Mouse (Mus musculus) hindlimb bud, embryonic 11.5 days (tissue): ENCODE measurements around the gene Rab37.

Experiments used
- DNase-seq: peaks from one replicate; pipeline ENCODE4 v3.0.0-alpha.2; 2012; ENCODE audit warnings: low read depth, low spot score; ENCODE audit errors: extremely low spot score

The Rab37 gene

DNA sequence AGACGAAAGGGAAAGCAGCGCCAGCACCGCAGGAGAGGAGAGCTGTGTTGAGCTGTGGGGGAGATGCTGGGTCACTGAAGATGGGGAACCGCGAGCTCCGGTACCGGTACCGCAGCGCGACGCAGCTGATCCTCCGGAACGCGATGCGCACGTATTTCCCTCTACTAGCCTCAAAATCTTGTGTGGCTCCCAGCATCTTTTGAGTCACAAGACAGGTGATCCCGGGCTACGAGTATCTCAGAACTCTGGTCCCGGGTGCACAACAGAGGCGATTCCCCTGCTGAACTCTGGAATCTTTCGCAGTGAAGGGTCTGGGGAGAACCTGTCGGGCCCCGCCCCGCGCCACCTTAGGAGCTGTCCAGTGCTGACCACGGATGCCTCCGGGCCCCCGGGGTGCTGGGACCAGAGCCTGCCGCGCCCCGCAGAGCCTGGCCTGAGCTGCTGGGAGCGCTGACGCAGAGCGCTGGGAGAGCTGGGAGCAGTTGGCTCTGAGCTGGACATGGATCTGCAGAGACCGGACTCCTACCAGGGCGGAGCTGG, at the start of gene Rab37:
Gene Rab37, plus strand, starts transcription at position 70 of the 540 bp plus-strand sequence.
- no peak for DNase-seq

DNA sequence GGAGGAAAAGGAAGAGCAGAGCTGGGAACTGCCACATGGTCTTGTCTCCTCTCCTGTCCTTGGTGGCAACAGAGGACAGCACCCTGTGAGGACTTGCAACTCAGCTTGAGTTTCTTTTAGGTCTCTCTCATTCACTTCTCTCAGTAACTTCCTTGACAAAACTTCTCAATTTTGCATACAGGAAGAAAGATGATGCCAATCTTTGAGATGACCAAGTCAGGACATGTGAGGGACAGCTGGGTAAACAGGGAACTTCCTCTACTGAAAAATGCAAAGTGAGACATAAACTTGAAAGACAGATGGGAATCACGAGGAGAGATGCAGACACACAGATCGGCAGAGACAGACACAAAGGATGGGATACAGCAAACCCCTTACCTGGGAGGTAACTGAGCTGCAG, 43.0 kb upstream of the Rab37 start, which contains the start of gene Cd300ld3:
Gene Cd300ld3, minus strand, starts transcription at position 151 of the 400 bp plus-strand sequence.
- no peak for DNase-seq

DNA sequence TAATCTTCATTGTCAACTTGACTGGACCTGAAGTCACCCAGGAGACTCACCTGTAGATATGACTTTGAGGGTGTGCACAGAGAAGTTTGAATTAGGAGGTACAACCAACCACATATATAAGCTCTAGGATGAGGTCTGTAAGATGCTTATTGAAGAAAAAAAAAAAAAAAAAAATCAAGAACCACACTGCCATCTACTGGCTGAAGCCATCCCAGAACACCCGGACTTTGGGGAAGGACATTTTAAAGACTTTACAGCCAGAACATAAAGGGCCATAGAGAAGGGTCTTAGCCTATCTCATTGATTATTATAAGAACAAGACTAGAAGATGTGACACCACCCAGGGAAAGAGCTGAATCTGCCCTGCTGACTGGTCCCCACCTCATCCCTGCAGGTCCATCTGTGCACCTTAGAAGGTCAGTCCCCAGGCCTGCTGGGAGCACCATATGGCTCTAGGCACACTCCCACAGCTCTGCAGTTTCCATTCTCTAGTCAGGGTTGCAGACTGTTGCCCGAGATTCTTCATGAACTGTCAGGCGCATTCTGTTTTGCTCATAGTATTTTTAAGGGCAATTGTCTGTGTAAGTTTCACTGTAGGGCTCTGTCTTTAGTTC, 41.8 kb upstream of the Rab37 start:
- DNase-seq = no peak

DNA sequence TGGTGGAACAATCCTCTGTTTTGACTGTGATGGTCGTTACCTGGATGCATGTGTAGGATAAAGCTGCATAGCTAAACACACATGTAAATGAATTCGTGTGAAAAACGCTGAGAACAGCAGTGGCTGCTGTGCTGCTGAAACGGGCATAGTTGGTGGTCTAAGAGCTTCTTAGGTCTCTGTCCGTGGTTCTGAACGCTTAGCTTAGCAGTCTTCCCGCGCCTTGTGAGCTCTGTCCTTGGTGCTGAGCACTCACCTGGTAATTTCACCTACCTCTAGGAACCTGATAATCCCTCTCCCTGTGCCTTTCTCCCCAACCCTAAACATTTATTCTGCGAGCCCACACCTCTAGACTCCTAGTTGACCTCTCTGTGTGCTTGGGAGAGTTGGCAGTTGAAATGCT, 39.0 kb upstream of the Rab37 start:
- DNase-seq = peak; percentile 53

DNA sequence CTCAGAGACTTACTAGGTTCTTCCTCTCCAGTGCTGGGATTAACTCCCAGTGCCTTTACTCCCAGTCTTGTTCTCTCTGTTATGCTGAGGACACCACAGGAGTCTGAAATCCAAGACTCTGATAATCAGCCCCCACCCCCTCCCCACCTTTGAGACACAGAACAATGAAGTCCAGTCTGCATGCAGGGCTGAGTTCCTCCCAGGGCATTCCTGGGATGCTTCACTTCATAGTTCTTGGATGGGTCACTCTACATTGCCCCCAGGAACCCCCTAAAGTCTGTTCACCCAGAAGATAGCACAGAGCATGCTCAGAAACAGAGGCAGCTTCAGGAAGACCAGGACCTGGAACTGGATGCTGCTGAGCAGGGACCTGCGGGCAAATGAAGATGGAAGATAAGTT, 38.2 kb upstream of the Rab37 start:
- DNase-seq = no peak

DNA sequence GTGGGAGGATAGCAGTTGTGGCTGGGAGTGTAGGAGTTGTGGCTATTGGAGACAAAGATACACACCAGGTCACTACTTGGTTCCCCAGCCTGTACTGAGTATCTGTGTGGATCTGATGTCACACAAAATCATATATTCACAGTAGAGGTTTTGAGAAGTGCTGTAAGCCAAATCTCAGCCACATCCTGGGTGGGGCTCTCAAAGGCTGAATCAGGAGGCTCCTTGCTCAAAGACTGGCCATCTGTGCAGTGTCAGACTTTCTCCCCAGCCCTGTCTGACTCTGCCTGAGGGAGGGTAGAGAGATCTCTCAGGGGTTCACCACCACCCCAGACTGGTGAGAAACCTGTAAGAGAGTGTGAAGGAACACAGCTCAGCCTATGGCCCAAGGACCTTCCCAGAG, 36.7 kb upstream of the Rab37 start:
- no peak for DNase-seq

DNA sequence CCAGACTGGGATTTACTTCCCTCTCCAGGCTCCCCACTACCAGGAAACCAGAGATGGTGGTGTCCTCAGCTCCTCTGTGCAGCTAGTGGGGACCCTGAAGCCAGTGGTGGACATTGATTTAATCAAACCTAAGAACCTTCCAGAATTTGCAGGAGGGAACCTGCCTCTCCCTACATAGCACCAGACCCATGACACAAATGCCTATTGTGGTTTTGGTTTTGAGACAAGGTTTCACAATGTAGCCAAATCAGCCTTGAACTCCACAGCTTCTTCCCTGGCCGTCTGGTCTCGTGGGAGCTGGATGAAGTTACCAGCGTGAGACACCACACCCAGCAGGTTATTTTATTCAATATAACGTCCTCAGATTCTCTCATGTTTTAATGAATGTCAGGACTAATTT, 32.5 kb upstream of the Rab37 start:
- DNase-seq = no peak

DNA sequence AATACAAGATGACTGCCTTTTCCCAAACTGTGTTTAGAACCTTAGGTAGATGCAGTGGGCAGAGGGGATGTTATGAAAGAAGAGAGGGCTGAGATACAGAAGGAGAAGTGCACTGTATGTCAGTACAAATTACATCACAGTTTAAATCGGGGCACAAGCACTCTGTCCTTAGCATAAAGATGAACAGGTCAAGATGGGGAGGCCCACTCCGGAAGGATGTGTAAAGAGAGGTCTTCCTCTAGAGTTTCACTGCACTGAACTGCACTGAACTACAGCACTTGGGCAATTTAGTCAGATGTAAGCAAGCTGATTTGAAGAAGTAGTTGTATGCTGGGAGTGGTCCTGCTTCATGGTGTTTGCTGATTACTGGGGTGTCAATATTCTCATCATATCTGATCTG, 31.4 kb upstream of the Rab37 start:
- no peak for DNase-seq

DNA sequence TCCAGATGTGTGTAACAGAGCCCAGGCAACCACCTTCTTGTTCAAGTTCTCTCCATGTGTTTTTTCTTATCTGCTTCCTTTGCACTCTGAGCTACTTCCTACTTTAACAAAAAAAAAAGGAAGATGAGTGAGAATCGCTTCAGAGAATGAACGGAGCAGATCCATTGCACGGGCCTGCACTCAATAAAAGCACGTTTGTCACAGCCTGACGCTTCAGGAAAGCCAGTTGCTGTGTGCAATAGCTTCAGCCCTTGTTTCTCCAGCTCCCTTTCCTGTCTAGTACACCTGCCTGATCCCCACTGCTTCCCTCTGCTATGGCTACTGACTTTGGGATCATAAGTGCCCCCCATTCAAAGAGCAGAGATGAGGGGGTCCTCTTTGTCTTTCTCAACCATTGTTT, 29.2 kb upstream of the Rab37 start, which contains the start of gene Cd300e:
Gene Cd300e, minus strand, starts transcription at position 101 of the 400 bp plus-strand sequence.
- DNase-seq = no peak

DNA sequence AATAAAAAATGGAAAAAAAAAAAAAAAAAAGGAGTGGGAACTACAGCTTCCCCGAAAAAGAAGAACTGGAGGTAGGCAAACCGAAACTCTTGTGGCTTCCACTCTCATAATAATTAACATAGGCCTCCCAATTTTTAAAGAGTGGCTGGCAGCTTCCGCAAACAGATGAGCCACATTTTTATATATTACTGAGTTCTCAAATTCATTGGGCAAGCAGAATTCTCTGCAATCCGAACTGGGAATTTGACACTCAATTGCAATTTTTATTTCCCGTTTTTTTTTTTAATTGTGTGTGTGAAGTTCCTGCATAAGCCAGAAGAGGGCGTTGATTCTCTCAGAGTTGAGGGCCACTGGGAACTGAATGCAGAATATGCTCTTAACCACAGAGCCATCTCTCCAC, 24.5 kb upstream of the Rab37 start:
- DNase-seq = no peak

DNA sequence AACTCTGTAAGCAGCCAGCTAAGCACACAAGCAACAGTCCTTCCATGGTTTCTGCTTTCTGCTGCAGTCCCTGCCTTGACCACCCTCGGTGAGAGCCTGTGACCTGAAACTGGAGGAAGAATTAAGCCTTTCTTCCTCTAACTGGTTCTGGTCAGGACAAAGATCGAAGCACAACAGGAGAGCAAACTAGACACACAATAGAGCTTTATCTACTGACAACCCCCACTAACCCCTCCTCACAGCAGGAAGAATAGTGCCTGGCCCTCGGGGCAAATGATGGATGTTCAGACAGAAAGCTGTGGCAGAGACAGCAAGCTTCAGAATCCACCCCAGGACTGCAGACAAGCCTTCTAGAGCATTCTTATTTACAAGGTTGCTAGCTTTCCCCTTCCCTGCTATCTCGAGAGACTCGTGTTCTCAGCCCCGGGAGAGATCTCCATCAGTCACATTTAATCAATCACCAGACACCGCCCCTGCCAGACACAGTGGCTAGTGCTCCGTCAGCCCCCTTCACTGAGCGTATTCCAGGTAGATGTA, 20.1 kb upstream of the Rab37 start:
- DNase-seq = no peak

DNA sequence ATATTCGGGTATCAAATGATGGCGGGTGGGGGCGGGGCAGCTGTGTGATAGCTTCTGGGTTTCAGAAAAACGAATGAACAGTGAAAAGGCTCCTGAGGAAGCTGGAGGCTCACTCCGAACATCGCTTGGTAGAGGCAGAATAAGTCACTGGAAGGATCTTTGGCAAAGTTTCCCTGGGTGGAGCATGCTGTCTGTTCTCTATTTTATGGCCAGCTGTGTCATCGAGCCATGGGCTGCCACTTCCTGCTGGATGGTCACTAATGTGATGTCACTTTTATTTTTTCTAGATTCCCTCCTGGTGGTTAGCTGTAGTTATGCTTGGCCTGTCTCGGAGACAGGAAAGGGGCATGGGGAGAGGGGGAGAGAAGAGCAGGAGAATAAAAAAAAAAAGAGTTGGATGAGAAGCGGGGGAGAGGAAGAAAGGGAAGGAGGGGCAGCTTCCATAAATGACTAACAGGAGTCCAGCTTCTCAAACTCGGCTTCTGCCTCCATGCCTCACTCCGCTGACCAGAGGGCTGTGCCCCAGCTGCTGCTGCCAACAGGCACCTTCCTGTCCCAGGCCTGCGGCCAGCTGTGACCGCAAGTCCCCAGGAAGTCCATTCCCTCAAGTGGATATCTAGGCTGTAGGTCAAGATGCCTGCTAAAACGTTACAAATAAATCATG, 19.5 kb upstream of the Rab37 start:
- DNase-seq = no peak

DNA sequence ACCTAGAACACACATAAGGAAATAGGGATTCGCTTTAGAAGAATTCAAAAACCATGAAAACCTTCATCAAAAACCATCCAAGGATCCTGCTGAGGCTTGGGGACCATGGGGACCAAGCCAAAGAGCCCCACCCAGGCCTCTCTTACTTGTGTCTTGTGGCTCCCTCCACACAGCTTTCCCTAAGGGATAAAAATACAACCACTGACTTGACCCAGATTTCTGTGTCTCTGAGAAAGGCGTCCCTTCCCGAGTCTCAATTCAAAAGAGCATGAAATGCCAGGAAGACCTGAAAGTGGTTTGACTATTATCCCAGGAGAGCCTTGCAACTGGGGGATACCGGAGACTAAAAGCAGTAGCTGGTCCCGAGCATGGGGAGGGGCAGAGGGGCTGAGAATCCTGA, 18.2 kb upstream of the Rab37 start:
- DNase-seq = no peak

DNA sequence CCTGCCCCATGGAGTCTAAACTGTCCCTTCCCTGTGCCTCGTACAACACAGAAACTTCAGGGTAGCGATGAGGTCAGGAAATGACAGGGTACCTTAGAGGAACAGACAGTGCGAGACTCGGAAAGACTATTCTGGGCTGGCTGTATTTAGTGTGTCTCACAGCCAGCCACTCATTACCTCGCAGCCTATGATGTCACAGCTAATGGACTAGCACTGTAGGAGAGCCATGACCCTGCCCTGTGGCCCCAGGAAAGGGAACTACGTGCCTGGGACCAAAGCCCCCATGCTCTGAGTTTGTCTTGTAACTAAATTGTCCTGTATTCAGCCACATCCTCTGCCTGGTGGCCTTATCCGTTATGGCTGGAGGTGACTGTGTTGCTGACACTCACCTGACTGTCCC, 15.8 kb upstream of the Rab37 start:
- DNase-seq = no peak

DNA sequence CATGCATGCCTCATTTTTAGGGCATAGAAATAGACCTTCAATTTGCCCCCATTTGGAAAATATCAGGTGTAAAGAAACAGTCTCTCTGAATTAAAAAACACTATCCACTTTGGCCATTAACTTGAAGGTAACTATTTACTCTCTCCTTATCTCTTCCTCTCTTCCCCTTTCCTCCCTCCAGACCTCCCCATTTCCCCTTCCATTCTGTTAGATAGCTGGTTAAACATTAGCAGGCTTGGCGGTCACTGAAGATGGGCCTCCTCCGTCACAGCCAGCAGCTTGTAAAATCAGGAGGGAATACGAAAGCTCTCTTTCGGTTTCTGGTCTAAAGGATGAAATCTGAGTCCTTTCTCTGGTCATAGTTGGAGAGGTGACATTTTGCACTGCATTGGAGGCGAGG, 15.4 kb upstream of the Rab37 start:
- no peak for DNase-seq

DNA sequence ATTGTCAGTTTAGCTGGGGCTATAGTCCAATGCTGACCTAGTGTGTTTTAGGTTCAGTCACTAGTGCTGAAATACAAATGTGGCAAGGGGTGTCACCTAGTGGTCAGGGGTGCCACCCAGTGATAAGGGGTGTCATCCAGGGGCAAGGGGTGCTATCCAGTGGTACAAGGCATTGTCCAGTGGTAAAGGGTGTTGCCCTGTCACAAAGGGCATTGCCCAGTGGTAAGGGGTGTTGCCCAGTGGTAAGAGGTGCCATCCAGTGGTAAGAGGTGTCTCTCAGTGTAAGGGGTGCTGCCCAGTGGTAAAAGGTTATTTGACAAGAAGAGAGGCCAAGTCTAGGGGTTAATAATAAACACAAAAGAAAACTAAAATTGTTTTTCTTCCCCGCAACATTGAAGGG, 13.8 kb upstream of the Rab37 start:
- no peak for DNase-seq

DNA sequence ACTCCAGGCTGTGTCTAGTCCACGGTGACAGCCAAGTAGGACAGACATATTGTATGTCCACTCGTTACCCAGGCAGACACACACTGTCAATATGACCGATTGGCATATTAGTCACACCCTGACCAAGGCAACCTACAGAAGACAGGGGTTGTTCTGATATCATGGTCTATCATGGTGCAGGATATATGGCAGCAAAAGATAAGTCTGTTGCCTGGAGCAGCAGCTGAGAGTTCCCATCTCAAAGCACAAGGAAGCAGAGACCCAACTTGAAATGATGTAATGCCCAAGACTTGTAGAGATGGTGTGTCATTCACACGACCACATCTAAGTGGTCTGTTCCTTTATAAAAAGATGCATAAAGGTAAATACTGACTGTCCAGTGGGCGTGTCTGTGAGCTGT, 12.6 kb upstream of the Rab37 start:
- no peak for DNase-seq

DNA sequence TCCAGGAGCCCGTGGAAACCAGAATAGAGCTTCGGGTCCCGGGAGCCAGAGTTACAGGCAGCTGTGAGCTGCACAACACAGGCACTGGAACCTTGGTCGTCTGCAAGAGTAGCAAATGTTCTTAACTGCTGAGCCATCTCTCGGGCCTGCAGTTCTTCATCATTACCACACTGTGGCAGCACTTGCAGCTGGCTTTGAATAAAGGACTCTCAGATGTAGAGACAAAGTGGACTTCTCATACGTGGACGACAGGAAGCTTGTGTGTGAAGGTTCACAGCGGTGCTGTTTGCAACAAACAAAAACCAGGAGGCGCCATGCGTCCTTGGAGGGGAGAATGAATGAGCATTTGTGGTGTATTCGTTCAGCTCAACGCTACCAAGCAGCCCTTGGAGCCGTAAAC, 10.3 kb upstream of the Rab37 start:
- peak; percentile 46 for DNase-seq

DNA sequence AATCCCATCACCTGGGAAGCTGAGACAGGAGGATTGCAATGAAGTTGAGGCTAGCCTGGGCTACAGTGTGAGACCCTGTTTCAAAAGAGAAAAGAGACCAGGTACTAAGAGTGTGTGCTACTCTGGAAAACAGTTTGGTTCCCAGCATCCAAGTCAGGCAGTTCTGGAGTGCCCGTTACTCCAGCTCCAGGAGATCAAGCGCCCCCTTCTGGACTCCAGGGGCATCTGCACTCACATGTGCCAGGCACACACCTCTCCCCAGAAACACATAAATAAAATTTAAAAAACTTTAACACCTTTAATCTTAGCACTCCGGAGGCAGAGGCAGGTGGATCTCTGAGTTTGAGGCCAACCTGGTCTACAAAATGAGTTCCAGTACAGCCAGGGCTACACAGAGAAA, 9.9 kb upstream of the Rab37 start:
- no peak for DNase-seq

DNA sequence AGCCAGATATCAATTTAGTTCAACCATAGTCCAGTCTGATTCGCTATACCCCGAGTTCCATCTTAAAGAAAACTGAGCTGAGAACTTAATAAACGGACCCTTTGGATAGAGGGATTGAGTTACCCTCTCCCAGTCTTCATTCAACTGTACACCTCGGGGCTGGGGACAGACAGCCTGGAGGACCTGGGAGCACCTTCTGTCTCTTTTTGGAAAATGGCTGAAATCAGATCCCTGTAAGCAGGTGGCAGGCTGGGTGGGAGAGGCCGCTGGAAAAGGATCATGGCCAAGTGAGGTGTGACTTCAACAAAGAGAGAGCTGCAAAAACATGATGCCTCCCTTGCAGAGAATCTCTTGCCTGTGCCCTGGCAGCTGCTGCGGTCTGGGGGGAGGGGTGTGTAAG, 9.0 kb upstream of the Rab37 start:
- no peak for DNase-seq

DNA sequence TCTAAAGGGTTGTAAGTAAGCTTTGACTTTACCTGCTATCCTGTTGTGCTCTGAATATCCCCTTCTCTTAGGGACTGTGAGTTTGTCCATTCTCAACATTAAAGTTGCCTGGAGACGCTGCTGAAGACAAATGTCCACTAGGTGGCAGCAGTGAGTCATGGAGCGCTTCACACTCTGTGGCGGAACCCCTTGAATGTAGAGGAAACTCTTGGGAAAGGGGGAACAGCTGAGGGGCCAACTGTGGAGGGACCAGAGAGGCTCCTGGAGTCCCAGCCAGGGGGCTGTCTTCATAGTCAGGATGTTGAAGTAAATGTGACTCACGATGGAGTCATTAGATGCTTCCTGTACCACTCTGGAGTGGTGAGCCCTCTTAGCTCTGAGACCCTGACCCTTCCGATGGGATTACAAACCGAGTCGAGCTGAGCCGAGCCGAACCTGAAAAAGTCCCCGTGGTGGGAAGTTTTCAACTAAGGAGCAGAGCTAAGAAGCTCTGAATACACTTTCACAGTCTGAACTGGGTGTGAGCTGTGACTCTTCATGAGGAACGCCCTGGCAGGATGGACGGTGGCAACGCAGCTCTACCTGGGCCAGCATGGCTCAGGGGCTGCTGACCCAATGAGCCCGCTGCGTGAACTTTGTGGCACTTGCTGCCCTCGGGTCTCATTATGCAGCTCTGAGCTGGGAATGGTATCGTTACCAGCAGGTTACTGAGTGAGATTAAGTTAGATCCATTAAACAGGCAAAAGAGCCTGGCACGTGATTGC, 7.7 kb upstream of the Rab37 start:
- DNase-seq = peak; percentile 64

DNA sequence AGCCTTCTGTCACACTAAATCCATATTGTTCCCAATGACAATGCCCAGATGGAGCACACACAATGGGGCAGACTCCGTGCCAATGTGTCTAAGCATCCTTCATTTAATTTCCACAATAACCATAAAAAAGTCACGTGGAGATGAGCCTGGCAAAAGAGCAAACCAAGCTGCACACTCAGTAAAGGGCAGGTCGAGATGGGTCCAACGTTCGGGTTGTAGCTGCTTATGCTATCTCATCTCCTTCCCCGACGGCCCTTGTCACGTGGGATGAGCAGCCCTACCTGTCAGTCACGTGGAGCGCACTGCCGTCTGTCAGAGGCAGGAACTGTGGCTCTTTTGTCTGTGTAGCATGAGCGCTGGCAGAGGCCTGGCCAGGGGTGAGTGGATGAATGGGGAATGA, 6.6 kb upstream of the Rab37 start:
- DNase-seq = no peak
